ENCODE assay signal across 8 mouse cellular contexts in genomic region chr12:4038061-4039041, GRCm38 (mm10). TPM values are rescaled to one million over a fixed set of nuclear protein-coding genes. Genes with fewer than 3 reads are reported as not detected.
DNase-seq lines count a peak whose midpoint lies in the region; ATAC-seq and TF ChIP-seq lines count a peak whose summit lies in the region.

Gene Efr3b, minus strand, starts transcription at chr12:4038915.

- intact Hi-C loops in left cerebral cortex, postnatal 25 days (cut with DNase I): loop anchor here (2.0 kb wide), 2 partner anchors 32 to 42 kb away; no protein-coding TSS in a partner anchor

- H3K4me3 ChIP-seq in embryonic facial prominence, embryonic 10.5 days: peak within 1 kb of the TSS; percentile 90
- H3K4me3 ChIP-seq in intestine, postnatal 0 days (ENCODE audit: low read depth, low read length): peak within 1 kb of the TSS; percentile 72

- peak; percentile 51 for TF ChIP-seq CTCF in intestine, postnatal 0 days (IDR thresholded peaks at IDR 0.05; ENCODE audit: low read depth)

- peak; percentile 87 for ATAC-seq in intestine, postnatal 0 days
- peak; percentile 88 for ATAC-seq in megakaryocyte-erythroid progenitor cell, adult 5-6 weeks (replicated peaks; ENCODE audit: low FRiP score, low TSS enrichment, poor library complexity, severe bottlenecking)

- under 1% methylated on average over 78 of the region's 78 CpGs for WGBS in embryonic facial prominence, embryonic 10.5 days
- WGBS in intestine, postnatal 0 days: 2% methylated on average over 78 of the region's 78 CpGs

- H3K27me3 ChIP-seq in embryonic facial prominence, embryonic 10.5 days (replicated peaks; ENCODE audit: low read depth, poor library complexity, severe bottlenecking): peaks cover 64% of the 10 kb centered on the region
- H3K27me3 ChIP-seq in intestine, postnatal 0 days (replicated peaks; ENCODE audit: control insufficient read depth, insufficient read depth, low read length): no peaks in the 10 kb centered on the region

- peak within 1 kb of the TSS; percentile 98 for H3K4me2 ChIP-seq in intestine, postnatal 0 days (replicated peaks; ENCODE audit: low read depth)

- H3K9me3 ChIP-seq in embryonic facial prominence, embryonic 10.5 days: no peaks in the 10 kb centered on the region
- no peaks in the 10 kb centered on the region for H3K9me3 ChIP-seq in intestine, postnatal 0 days (ENCODE audit: control insufficient read depth)

- H3K4me1 ChIP-seq in embryonic facial prominence, embryonic 10.5 days: peaks cover 24% of the 10 kb centered on the region
- H3K4me1 ChIP-seq in intestine, postnatal 0 days (replicated peaks; ENCODE audit: control insufficient read depth, insufficient read depth, low read length): peaks cover 9% of the 10 kb centered on the region; the same call in 1 of the 2 replicates

- H3K36me3 ChIP-seq in embryonic facial prominence, embryonic 10.5 days (replicated peaks): no peaks in the 10 kb centered on the region
- H3K36me3 ChIP-seq in intestine, postnatal 0 days (ENCODE audit: control insufficient read depth, insufficient read depth): no peaks in the 10 kb centered on the region

- H3K27ac ChIP-seq in embryonic facial prominence, embryonic 10.5 days (replicated peaks): peak within 1 kb of the TSS; percentile 89
- peak within 1 kb of the TSS; percentile 60 for H3K27ac ChIP-seq in intestine, postnatal 0 days (ENCODE audit: low read depth, low read length)

- peak within 1 kb of the TSS; percentile 62 for H3K9ac ChIP-seq in intestine, postnatal 0 days (ENCODE audit: low read depth, low read length)

- peak; percentile 84 for DNase-seq in adrenal gland, postnatal 14 days
- peak; percentile 93 for DNase-seq in embryonic facial prominence, embryonic 10.5 days (ENCODE audit: low spot score)
- peak; percentile 98 for DNase-seq in heart, adult 11 months
- peak; percentile 88 to 91 for DNase-seq in left cerebral cortex, postnatal 25 days (ENCODE audit: low spot score in 2 of 2)
- peak; percentile 81 to 87 for DNase-seq in right cerebral cortex, postnatal 36 days (ENCODE audit: low spot score in 2 of 2)
- DNase-seq in urinary bladder, postnatal 4 days (ENCODE audit: low spot score in 2 of 2): peak; percentile 63 to 73

RNA-seq across cellular contexts. Expression of gene Efr3b, which starts in this region (rescaled TPM):
- 5.4 and 7.0 TPM in 2 replicates for total RNA-seq in adrenal gland, postnatal 14 days (2021)
- 7.3 and 8.4 TPM in 2 replicates for polyA plus RNA-seq in embryonic facial prominence, embryonic 10.5 days (2016; fragmentation: Nextera tagmentation; extraction: Ambion mirVana)
- 3.2 and 3.9 TPM in 2 replicates for polyA plus RNA-seq in intestine, postnatal 0 days (2015; fragmentation: Nextera tagmentation; extraction: Ambion mirVana)
- 100 to 1,000 TPM in 1 of 2 experiments, 10 to 100 TPM in 1; 97.7 to 102 TPM for total RNA-seq in left cerebral cortex, postnatal 25 days (2021)
- 0.02 and 0.99 TPM in 2 replicates for total RNA-seq in megakaryocyte-erythroid progenitor cell, adult 5-6 weeks (2014; fragmentation: Nextera tagmentation)
- total RNA-seq in megakaryocyte-erythroid progenitor cell, adult 5-6 weeks (2017): 0.70 and 0.91 TPM in 2 replicates

Comparison
In these comparisons a context has a peak if more than half of its experiments do, and no peak if none do; other contexts are left out.
1. Peak in every context shown above with its lines: DNase-seq, ATAC-seq, H3K4me3 ChIP-seq and H3K27ac ChIP-seq.
2. RNA of gene Efr3b (total RNA-seq): 97.7 to 102 TPM in left cerebral cortex, postnatal 25 days; 5.4 to 7.0 TPM in adrenal gland, postnatal 14 days and 0.02 to 0.99 TPM in megakaryocyte-erythroid progenitor cell, adult 5-6 weeks; every median in the first group is over 10 times any median in the second.
3. Peak in ATAC-seq in megakaryocyte-erythroid progenitor cell, adult 5-6 weeks; RNA of the gene not detected or under 1 TPM.